Mouse (Mus musculus): ENCODE measurements around the gene Mtrr. TPM values are rescaled to one million over a fixed set of nuclear protein-coding genes. Genes with fewer than 3 reads are reported as not detected.
A peak's percentile ranks its signal among the peaks of the same experiment; 100 is the strongest.

Mtrr gene
- polyA plus RNA-seq (2012; fragmentation: generic; extraction: Trizol) = 13.8 TPM

DNA sequence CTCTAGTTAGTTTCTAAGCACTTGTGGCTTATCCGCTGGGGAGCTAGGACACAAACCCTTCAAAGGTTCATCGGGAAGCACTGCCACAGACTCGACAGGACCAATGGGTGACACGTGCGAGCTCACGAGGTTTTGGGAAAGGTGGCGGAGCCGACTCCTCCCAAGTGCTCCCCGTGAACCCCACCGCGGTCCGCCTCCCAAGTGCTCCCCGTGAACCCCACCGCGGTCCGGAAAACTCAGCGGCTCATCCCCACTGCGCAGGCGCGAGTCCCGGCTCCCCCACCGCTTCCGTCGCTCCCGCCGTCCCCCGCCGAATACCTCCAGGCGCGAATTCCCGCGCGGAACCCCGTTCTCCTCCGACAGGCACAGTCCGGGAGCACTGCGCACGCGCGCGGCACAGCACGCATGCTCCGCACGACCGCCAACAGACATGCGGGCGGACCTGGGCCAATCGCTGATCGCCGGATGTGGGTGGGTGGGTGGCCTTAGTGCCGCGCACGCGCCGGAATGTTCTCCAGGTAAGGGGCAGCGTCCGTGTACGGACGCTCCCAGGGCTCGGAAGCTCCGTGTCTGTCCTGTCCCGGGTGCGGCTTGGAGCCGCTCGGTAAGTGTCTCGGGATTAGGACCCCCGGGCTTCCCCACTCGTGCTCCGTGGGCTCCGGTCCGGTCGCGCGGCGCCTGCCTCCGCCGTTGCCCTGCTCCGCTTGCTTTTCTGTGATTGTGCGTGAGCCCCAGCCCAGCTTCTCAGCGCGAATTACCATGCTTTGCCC is at the start of gene Mtrr, which contains the start of gene Fastkd3:
TSS of gene Mtrr (minus strand) at position 403 of the 770 bp plus-strand sequence.
TSS of gene Fastkd3 (plus strand) at position 488 of the 770 bp plus-strand sequence.
- peak within 1 kb of the TSS; percentile 66 for H3K4me3 ChIP-seq
- TF ChIP-seq POLR2A (IDR thresholded peaks at IDR 0.05; ENCODE audit: insufficient read length, low read depth) (peak; percentile 81), POLR2AphosphoS2 (IDR thresholded peaks at IDR 0.05; ENCODE audit: insufficient read length, low read depth) (peak; percentile 63), MYOD1 (IDR thresholded peaks at IDR 0.05; ENCODE audit: control insufficient read depth in 1 of 3, insufficient read length in 2 of 3, low read depth in 2 of 3) (no peak)
- H3K4me2 ChIP-seq (ENCODE audit: low read depth) = peak within 1 kb of the TSS; percentile 79
- peaks cover 26% of the 10 kb centered on the region for H3K79me2 ChIP-seq (ENCODE audit: control insufficient read depth, insufficient read depth)
- H3ac ChIP-seq (ENCODE audit: control insufficient read depth, insufficient read length) = peak within 1 kb of the TSS; percentile 36
- H3K36me3 ChIP-seq (ENCODE audit: control insufficient read depth, insufficient read depth) = peaks cover 18% of the 10 kb centered on the region
- no peaks in the 10 kb centered on the region for H3K27me3 ChIP-seq (ENCODE audit: control insufficient read depth, insufficient read depth, insufficient read length)

DNA sequence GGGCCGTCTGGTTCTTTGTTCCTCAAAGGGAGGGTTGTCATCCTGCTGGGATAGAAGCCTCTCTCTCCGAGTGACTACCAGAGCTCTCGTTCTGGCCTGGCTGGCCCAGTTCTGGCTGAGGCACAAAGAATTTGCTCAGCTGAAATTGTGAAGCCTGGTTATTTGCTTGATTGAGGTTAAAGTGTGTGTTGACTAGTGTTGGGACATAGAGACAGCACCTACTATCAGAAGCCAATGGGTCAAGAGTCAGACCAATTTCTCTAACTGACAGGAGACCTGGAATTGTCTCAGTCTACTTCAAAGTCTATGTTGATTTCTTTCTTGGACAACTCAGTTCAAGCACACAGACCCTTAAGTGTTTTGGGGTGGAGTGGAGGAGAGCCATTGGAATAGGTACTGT is 45.1 kb upstream of the Mtrr start:
- Histone ChIP-seq H3K4me3 (no peak overlapping the region), H3ac (ENCODE audit: control insufficient read depth, insufficient read length) (no peak overlapping the region), H3K27me3 (ENCODE audit: control insufficient read depth, insufficient read depth, insufficient read length) (no peaks in the 10 kb centered on the region), H3K36me3 (ENCODE audit: control insufficient read depth, insufficient read depth) (no peaks in the 10 kb centered on the region), H3K79me2 (ENCODE audit: control insufficient read depth, insufficient read depth) (no peaks in the 10 kb centered on the region), H3K4me2 (ENCODE audit: low read depth) (no peak overlapping the region)
- TF ChIP-seq MYOG (IDR thresholded peaks at IDR 0.05; ENCODE audit: control insufficient read depth in 1 of 3, insufficient read depth in 1 of 3, insufficient read length in 2 of 3, low read depth in 2 of 3) = no peak
- TF ChIP-seq E2F4 (IDR thresholded peaks at IDR 0.05; ENCODE audit: insufficient read depth) = no peak
- no peak for TF ChIP-seq POLR2AphosphoS2 (IDR thresholded peaks at IDR 0.05; ENCODE audit: insufficient read length, low read depth)
- TF ChIP-seq CEBPB (IDR thresholded peaks at IDR 0.05; ENCODE audit: insufficient read depth, poor library complexity, severe bottlenecking) = no peak
- no peak for TF ChIP-seq TCF3 (IDR thresholded peaks at IDR 0.05; ENCODE audit: insufficient read length, low read depth)
- TF ChIP-seq SRF (IDR thresholded peaks at IDR 0.05; ENCODE audit: control insufficient read depth, insufficient read length, low read depth) = no peak
- no peak for TF ChIP-seq USF1 (IDR thresholded peaks at IDR 0.05; ENCODE audit: low read depth)
- no peak for TF ChIP-seq MYOD1 (IDR thresholded peaks at IDR 0.05; ENCODE audit: control insufficient read depth in 1 of 3, insufficient read length in 2 of 3, low read depth in 2 of 3)
- TF ChIP-seq REST (IDR thresholded peaks at IDR 0.05; ENCODE audit: insufficient read depth, insufficient read length) = no peak
- TF ChIP-seq MAX (IDR thresholded peaks at IDR 0.05; ENCODE audit: low read depth) = no peak
- TF ChIP-seq TCF12 (IDR thresholded peaks at IDR 0.05; ENCODE audit: insufficient read depth, poor library complexity, severe bottlenecking) = no peak

DNA sequence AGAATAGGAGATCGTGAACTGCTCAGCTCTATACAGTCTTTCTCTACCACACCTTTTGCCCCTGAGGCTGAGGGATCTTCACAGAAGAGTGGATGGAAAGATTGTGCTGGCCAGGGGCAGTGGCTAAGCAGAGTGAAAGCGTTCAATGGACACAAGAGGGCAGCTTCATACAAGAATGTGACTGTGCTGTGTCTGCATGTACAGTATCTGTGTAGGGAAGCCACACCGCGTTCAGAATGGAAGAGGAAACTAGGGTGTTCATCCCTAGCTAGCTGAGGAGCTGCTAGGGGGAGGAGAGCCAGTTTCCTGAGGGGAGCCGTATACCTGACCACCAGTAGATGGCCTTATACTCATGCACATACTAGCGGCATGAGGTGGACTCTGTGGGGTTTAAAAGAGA is 40.8 kb upstream of the Mtrr start:
- H3K4me3 ChIP-seq = no peak overlapping the region
- TF ChIP-seq MYOG (IDR thresholded peaks at IDR 0.05; ENCODE audit: control insufficient read depth in 1 of 3, insufficient read depth in 1 of 3, insufficient read length in 2 of 3, low read depth in 2 of 3) (no peak), POLR2AphosphoS2 (IDR thresholded peaks at IDR 0.05; ENCODE audit: insufficient read length, low read depth) (no peak), USF1 (IDR thresholded peaks at IDR 0.05; ENCODE audit: low read depth) (no peak), MAX (IDR thresholded peaks at IDR 0.05; ENCODE audit: low read depth) (no peak), TCF12 (IDR thresholded peaks at IDR 0.05; ENCODE audit: insufficient read depth, poor library complexity, severe bottlenecking) (no peak), E2F4 (IDR thresholded peaks at IDR 0.05; ENCODE audit: insufficient read depth) (no peak), CEBPB (IDR thresholded peaks at IDR 0.05; ENCODE audit: insufficient read depth, poor library complexity, severe bottlenecking) (no peak), MYOD1 (IDR thresholded peaks at IDR 0.05; ENCODE audit: control insufficient read depth in 1 of 3, insufficient read length in 2 of 3, low read depth in 2 of 3) (no peak), TCF3 (IDR thresholded peaks at IDR 0.05; ENCODE audit: insufficient read length, low read depth) (no peak), POLR2A (IDR thresholded peaks at IDR 0.05; ENCODE audit: insufficient read length, low read depth) (no peak), SRF (IDR thresholded peaks at IDR 0.05; ENCODE audit: control insufficient read depth, insufficient read length, low read depth) (no peak), REST (IDR thresholded peaks at IDR 0.05; ENCODE audit: insufficient read depth, insufficient read length) (no peak)

DNA sequence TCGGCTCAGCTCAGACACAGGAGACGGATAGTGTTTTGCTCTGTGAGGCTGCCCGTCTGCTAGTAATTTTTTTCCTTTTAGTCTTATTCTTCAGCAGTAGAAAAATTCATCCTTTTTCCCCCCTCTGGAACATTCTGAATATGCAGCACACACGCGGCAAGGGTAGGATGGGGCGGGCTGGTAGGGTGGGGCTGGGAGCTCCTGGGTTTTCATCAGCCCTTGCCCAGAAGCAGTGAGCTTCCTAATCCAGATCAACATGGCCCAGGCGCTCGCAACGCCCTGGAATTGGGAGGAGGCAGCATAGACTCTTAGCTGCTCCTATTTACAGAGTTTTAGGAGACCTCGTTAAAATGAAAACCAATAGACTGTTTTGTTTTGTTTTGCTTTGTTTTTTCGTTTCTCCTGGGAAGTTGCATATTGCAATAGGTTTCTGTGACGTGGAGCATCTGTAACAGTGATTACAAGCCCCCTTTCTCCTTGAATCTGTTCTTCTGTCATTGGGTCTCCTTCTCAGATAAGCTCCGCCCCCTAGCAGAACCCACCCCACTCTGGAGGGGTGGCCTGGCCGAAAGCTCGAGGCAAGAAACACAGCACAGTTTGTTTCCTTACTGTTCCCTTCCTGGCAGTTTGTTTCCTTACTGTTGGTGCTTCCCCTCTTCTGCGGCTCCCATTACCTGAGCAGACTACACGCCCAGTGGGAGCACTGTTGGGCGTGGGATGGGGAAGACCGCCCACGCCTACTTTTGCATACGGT is 25.9 kb upstream of the Mtrr start:
- Histone ChIP-seq H3K36me3 (ENCODE audit: control insufficient read depth, insufficient read depth) (no peaks in the 10 kb centered on the region), H3ac (ENCODE audit: control insufficient read depth, insufficient read length) (no peak overlapping the region), H3K27me3 (ENCODE audit: control insufficient read depth, insufficient read depth, insufficient read length) (no peaks in the 10 kb centered on the region), H3K4me2 (ENCODE audit: low read depth) (no peak overlapping the region), H3K79me2 (ENCODE audit: control insufficient read depth, insufficient read depth) (no peaks in the 10 kb centered on the region), H3K4me3 (no peak overlapping the region)
- TF ChIP-seq E2F4 (IDR thresholded peaks at IDR 0.05; ENCODE audit: insufficient read depth) (no peak), USF1 (IDR thresholded peaks at IDR 0.05; ENCODE audit: low read depth) (no peak)

More for the DNA sequence above, 40.8 kb upstream of the Mtrr start:
- H3K27me3 ChIP-seq (ENCODE audit: control insufficient read depth, insufficient read depth, insufficient read length) = peaks cover 7% of the 10 kb centered on the region
- no peaks in the 10 kb centered on the region for H3K36me3 ChIP-seq (ENCODE audit: control insufficient read depth, insufficient read depth)
- no peak overlapping the region for H3ac ChIP-seq (ENCODE audit: control insufficient read depth, insufficient read length)
- H3K4me2 ChIP-seq (ENCODE audit: low read depth) = no peak overlapping the region
- no peaks in the 10 kb centered on the region for H3K79me2 ChIP-seq (ENCODE audit: control insufficient read depth, insufficient read depth)

DNA sequence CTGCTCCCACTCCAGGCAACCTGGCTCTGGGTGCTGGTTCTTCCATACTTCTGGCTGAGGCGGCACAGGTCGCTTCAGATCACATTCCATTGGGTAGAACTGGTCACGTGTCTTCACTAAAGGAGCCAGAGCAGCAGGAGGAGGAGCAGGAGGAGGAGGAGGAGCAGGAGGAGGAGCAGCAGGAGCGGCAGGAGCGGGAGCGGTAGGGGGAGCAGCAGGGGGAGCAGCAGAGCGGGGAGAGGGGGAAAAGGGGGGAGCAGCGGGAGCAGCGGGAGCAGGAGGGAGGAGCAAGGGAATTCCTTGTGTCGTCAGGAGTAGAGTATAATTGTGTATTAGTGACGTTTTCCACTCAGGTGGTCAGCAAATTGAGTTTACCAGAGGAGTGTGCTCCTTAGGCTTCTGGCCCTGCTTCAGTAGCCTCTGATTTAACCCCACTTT is 23.8 kb upstream of the Mtrr start:
- Histone ChIP-seq H3K79me2 (ENCODE audit: control insufficient read depth, insufficient read depth) (no peaks in the 10 kb centered on the region), H3K4me3 (no peak overlapping the region), H3ac (ENCODE audit: control insufficient read depth, insufficient read length) (no peak overlapping the region), H3K36me3 (ENCODE audit: control insufficient read depth, insufficient read depth) (no peaks in the 10 kb centered on the region), H3K27me3 (ENCODE audit: control insufficient read depth, insufficient read depth, insufficient read length) (no peaks in the 10 kb centered on the region), H3K4me2 (ENCODE audit: low read depth) (peak overlapping the region; percentile 60)
- TF ChIP-seq MYOD1 (IDR thresholded peaks at IDR 0.05; ENCODE audit: control insufficient read depth in 1 of 3, insufficient read length in 2 of 3, low read depth in 2 of 3) (no peak), USF1 (IDR thresholded peaks at IDR 0.05; ENCODE audit: low read depth) (peak; percentile 85)
